ENCODE assay signal across 8 mouse cellular contexts in the genomic region with DNA sequence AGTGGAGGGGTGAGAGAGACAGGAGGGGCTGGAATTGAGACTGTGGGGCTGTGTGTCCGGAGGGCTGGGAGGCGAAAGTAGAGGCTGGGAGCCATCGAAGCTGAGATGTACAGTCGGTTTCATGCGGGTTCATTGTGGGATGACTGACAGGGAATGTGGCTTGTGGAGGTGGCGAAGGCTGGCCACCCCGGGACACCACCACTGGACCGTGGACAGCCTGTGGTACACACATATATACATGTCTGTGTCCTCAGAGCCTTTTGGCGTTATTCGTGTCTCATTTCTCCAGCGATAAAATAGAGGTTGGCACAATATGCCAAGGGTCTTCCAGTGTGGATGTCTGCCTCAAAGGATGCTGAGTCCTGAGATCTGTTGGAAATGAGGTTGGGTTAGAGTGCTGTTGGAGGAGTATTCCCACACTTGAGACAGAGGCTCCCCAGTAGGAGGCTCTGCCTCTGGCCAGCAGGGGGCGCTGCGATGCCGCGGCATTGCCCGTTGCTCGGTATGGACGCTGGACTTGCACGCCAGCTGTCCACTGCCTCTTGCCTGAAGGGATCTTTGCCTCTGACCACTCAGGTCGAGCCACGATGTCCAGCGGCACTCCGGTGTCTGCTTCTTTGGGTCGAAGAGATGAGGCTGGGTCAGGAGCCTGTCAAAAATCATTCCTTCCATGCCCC. TPM values are rescaled to one million over a fixed set of nuclear protein-coding genes. Genes with fewer than 3 reads are reported as not detected.
DNase-seq lines count a peak whose midpoint lies in the region; ATAC-seq lines count a peak whose summit lies in the region.

No protein-coding gene starts in this region.

- no peaks in the 10 kb centered on the region for H3K36me3 ChIP-seq in hindbrain, embryonic 11.5 days (ENCODE audit: control insufficient read depth, insufficient read depth, low read length)

- DNase-seq in MN1 (ENCODE audit: low spot score) = peak; percentile 91
- peak; percentile 78 for DNase-seq in cerebellum, adult 9-11 months
- peak; percentile 55 to 83 for DNase-seq in frontal cortex, postnatal 10 days (ENCODE audit: low spot score in 2 of 2)
- peak; percentile 94 for DNase-seq in hindbrain, embryonic 11.5 days (ENCODE audit: low spot score)
- DNase-seq in layer of hippocampus, postnatal 10 days (ENCODE audit: low spot score in 2 of 2) = peak; percentile 91 to 93
- peak; percentile 93 for DNase-seq in lung, postnatal 10 days
- DNase-seq in ovary, postnatal 36 days (ENCODE audit: low spot score) = peak; percentile 91
- DNase-seq in thymus, postnatal 10 days (ENCODE audit: low spot score in 2 of 2) = peak; percentile 32 to 85

- peak; percentile 72 for ATAC-seq in hindbrain, embryonic 11.5 days (ENCODE audit: low FRiP score)

- 22% methylated on average over 24 of the region's 24 CpGs for WGBS in hindbrain, embryonic 11.5 days

- H3K27ac ChIP-seq in hindbrain, embryonic 11.5 days (ENCODE audit: low read depth, low read length) = no peak overlapping the region

- no peaks in the 10 kb centered on the region for H3K9me3 ChIP-seq in hindbrain, embryonic 11.5 days (ENCODE audit: control insufficient read depth, low read length)

- no peaks in the 10 kb centered on the region; the same call in 1 of the 2 replicates for H3K4me1 ChIP-seq in hindbrain, embryonic 11.5 days (replicated peaks; ENCODE audit: control insufficient read depth, insufficient read depth, low read length)

- H3K9ac ChIP-seq in hindbrain, embryonic 11.5 days (ENCODE audit: low read depth, low read length) = no peak overlapping the region

- H3K4me3 ChIP-seq in hindbrain, embryonic 11.5 days (ENCODE audit: low read depth, low read length) = no peak overlapping the region

- no peak overlapping the region for H3K4me2 ChIP-seq in hindbrain, embryonic 11.5 days (replicated peaks; ENCODE audit: low read depth, low read length)

- no peaks in the 10 kb centered on the region for H3K27me3 ChIP-seq in hindbrain, embryonic 11.5 days (ENCODE audit: control insufficient read depth, insufficient read depth, low read length)

RNA-seq across cellular contexts. Expression of gene Nxph3, which starts 19.3 kb away (rescaled TPM):
- polyA plus RNA-seq in hindbrain, embryonic 11.5 days (2014; fragmentation: Nextera tagmentation; extraction: Ambion mirVana) = 0.22 and 0.69 TPM in 2 replicates
- 10 to 100 TPM; 27.3 to 35.2 TPM for total RNA-seq in layer of hippocampus, postnatal 10 days (2021)

RNA-seq across cellular contexts. Expression of gene Ngfr, which starts 53.9 kb away (rescaled TPM):
- 27.7 and 29.6 TPM in 2 replicates for polyA plus RNA-seq in hindbrain, embryonic 11.5 days (2014; fragmentation: Nextera tagmentation; extraction: Ambion mirVana)
- 1 to 10 TPM; 2.4 to 3.6 TPM for total RNA-seq in layer of hippocampus, postnatal 10 days (2021)
